Mouse (Mus musculus) myocyte (in vitro differentiated cells): Measurements from ENCODE around the gene Tfec.

Experiments
- CEBPB ChIP-seq: IDR thresholded peaks from 2 replicates; pipeline ENCODE4 v1.6.1; 2011; ENCODE audit warnings: mild to moderate bottlenecking, moderate library complexity; ENCODE audit not compliant: poor library complexity, insufficient read depth, severe bottlenecking
- POLR2A ChIP-seq: IDR thresholded peaks from one replicate; pipeline ENCODE4 v1.6.1; 2011; ENCODE audit warnings: low read depth, mild to moderate bottlenecking, control low read depth, moderate library complexity; ENCODE audit not compliant: insufficient read length

- TF ChIP-seq POLR2A = no peak
- no peak for TF ChIP-seq CEBPB
These were observed 21.9 kb upstream of the Tfec start for GRCm38 (mm10) chr6:16920111-16920656.
